Mouse (Mus musculus) ZHBTc4 (cell line): Measurements from ENCODE around the gene Gm10662.
"Not testable (repeated sequence)": the region's sequence is repeated elsewhere in the genome, so short reads cannot be mapped to it uniquely, and the experiment has no call there.

Experiments
- DNase-seq: peaks from one replicate; pipeline ENCODE4 v3.0.0-alpha.2; 2011; ENCODE audit warnings: low read depth, low spot score

Gm10662 gene

GRCm38 (mm10) chr7:23144380-23144779, at the start of gene Gm10662:
Gene Gm10662 (minus strand): TSS chr7:23144480.
- DNase-seq, result not testable (repeated sequence)

GRCm38 (mm10) chr7:23163505-23163904, 19.2 kb upstream of the Gm10662 start:
- DNase-seq, result peak; percentile 82
